Mouse (Mus musculus): Measurements from ENCODE around the gene Peak1. TPM values are rescaled to one million over a fixed set of nuclear protein-coding genes. Genes with fewer than 3 reads are reported as not detected.

Peak1 gene
- polyA plus RNA-seq, 1 experiment: 1.2 TPM

GRCm38 (mm10) chr9:56418738-56419239 is 922 bp upstream of the Peak1 start:
- peak overlapping the region; percentile 99 for H3K4me3 ChIP-seq (replicated peaks)
- H3K9me3 ChIP-seq: no peaks in the 10 kb centered on the region
- H3K36me3 ChIP-seq (replicated peaks; ENCODE audit: low read length): peaks cover 13% of the 10 kb centered on the region
- H3K27me3 ChIP-seq (replicated peaks): no peaks in the 10 kb centered on the region
- peak; percentile 77; the same call in 1 of the 2 replicates for TF ChIP-seq FLI1 (IDR thresholded peaks at IDR 0.05; ENCODE audit: low read length)
- TF ChIP-seq GATA1 (IDR thresholded peaks at IDR 0.05; ENCODE audit: borderline replicate concordance, low read length): no peak
- peaks cover 59% of the 10 kb centered on the region for H3K4me1 ChIP-seq

- H3K9me3 ChIP-seq: no peaks in the 10 kb centered on the region
- peaks cover 59% of the 10 kb centered on the region for H3K4me1 ChIP-seq
- peaks cover 10% of the 10 kb centered on the region for H3K36me3 ChIP-seq (replicated peaks; ENCODE audit: low read length)
- H3K27me3 ChIP-seq (replicated peaks): no peaks in the 10 kb centered on the region
- peak overlapping the region; percentile 99 for H3K4me3 ChIP-seq (replicated peaks)
- TF ChIP-seq FLI1 (IDR thresholded peaks at IDR 0.05; ENCODE audit: low read length): no peak
- TF ChIP-seq GATA1 (IDR thresholded peaks at IDR 0.05; ENCODE audit: borderline replicate concordance, low read length): no peak
Observed at GRCm38 (mm10) chr9:56417415-56417947, 386 bp downstream of the Peak1 start.

- no peak for TF ChIP-seq FLI1 (IDR thresholded peaks at IDR 0.05; ENCODE audit: low read length)
- TF ChIP-seq GATA1 (IDR thresholded peaks at IDR 0.05; ENCODE audit: borderline replicate concordance, low read length): no peak
- Histone ChIP-seq H3K36me3 (replicated peaks; ENCODE audit: low read length) (peaks cover 4% of the 10 kb centered on the region), H3K27me3 (replicated peaks) (no peaks in the 10 kb centered on the region), H3K9me3 (no peaks in the 10 kb centered on the region), H3K4me3 (replicated peaks) (no peak overlapping the region), H3K4me1 (peaks cover 47% of the 10 kb centered on the region)
Observed at GRCm38 (mm10) chr9:56415935-56416607, 1.8 kb downstream of the Peak1 start.

GRCm38 (mm10) chr9:56415393-56415792 is 2.5 kb downstream of the Peak1 start:
- TF ChIP-seq GATA1 (IDR thresholded peaks at IDR 0.05; ENCODE audit: borderline replicate concordance, low read length): no peak
- TF ChIP-seq FLI1 (IDR thresholded peaks at IDR 0.05; ENCODE audit: low read length): no peak
- Histone ChIP-seq H3K27me3 (replicated peaks) (no peaks in the 10 kb centered on the region), H3K36me3 (replicated peaks; ENCODE audit: low read length) (peaks cover 4% of the 10 kb centered on the region), H3K9me3 (no peaks in the 10 kb centered on the region), H3K4me1 (peaks cover 40% of the 10 kb centered on the region), H3K4me3 (replicated peaks) (no peak overlapping the region)

- H3K27me3 ChIP-seq (replicated peaks): no peaks in the 10 kb centered on the region
- TF ChIP-seq GATA1 (IDR thresholded peaks at IDR 0.05; ENCODE audit: borderline replicate concordance, low read length) (no peak), FLI1 (IDR thresholded peaks at IDR 0.05; ENCODE audit: low read length) (no peak)
Observed at GRCm38 (mm10) chr9:56414322-56414721, 3.5 kb downstream of the Peak1 start.

GRCm38 (mm10) chr9:56412716-56413115 is 5.2 kb downstream of the Peak1 start:
- H3K9me3 ChIP-seq: no peaks in the 10 kb centered on the region
- no peaks in the 10 kb centered on the region for H3K27me3 ChIP-seq (replicated peaks)
- no peak overlapping the region for H3K4me3 ChIP-seq (replicated peaks)
- H3K36me3 ChIP-seq (replicated peaks; ENCODE audit: low read length): peaks cover 8% of the 10 kb centered on the region
- peaks cover 35% of the 10 kb centered on the region for H3K4me1 ChIP-seq
- TF ChIP-seq FLI1 (IDR thresholded peaks at IDR 0.05; ENCODE audit: low read length) (no peak), GATA1 (IDR thresholded peaks at IDR 0.05; ENCODE audit: borderline replicate concordance, low read length) (no peak)

More at GRCm38 (mm10) chr9:56414322-56414721, 3.5 kb downstream of the Peak1 start:
- Histone ChIP-seq H3K4me1 (peaks cover 35% of the 10 kb centered on the region), H3K9me3 (no peaks in the 10 kb centered on the region), H3K36me3 (replicated peaks; ENCODE audit: low read length) (peaks cover 8% of the 10 kb centered on the region), H3K4me3 (replicated peaks) (no peak overlapping the region)

- no peak overlapping the region for H3K4me3 ChIP-seq (replicated peaks)
- peaks cover 8% of the 10 kb centered on the region for H3K36me3 ChIP-seq (replicated peaks; ENCODE audit: low read length)
- TF ChIP-seq GATA1 (IDR thresholded peaks at IDR 0.05; ENCODE audit: borderline replicate concordance, low read length): no peak
- no peak for TF ChIP-seq FLI1 (IDR thresholded peaks at IDR 0.05; ENCODE audit: low read length)
- H3K4me1 ChIP-seq: peaks cover 12% of the 10 kb centered on the region
- H3K9me3 ChIP-seq: no peaks in the 10 kb centered on the region
- H3K27me3 ChIP-seq (replicated peaks): no peaks in the 10 kb centered on the region
Observed at GRCm38 (mm10) chr9:56409928-56410327, 7.9 kb downstream of the Peak1 start.

- Histone ChIP-seq H3K9me3 (no peaks in the 10 kb centered on the region), H3K27me3 (replicated peaks) (no peaks in the 10 kb centered on the region), H3K36me3 (replicated peaks; ENCODE audit: low read length) (no peaks in the 10 kb centered on the region), H3K4me3 (replicated peaks) (no peak overlapping the region), H3K4me1 (peaks cover 17% of the 10 kb centered on the region)
- TF ChIP-seq FLI1 (IDR thresholded peaks at IDR 0.05; ENCODE audit: low read length) (no peak), GATA1 (IDR thresholded peaks at IDR 0.05; ENCODE audit: borderline replicate concordance, low read length) (no peak)
Observed at GRCm38 (mm10) chr9:56404619-56405018, 13.2 kb downstream of the Peak1 start.

- Histone ChIP-seq H3K36me3 (replicated peaks; ENCODE audit: low read length) (peaks cover 3% of the 10 kb centered on the region), H3K4me3 (replicated peaks) (no peak overlapping the region), H3K4me1 (peaks cover 72% of the 10 kb centered on the region), H3K27me3 (replicated peaks) (no peaks in the 10 kb centered on the region), H3K9me3 (no peaks in the 10 kb centered on the region)
- TF ChIP-seq GATA1 (IDR thresholded peaks at IDR 0.05; ENCODE audit: borderline replicate concordance, low read length) (no peak), FLI1 (IDR thresholded peaks at IDR 0.05; ENCODE audit: low read length) (no peak)
Observed at GRCm38 (mm10) chr9:56396306-56396705, 21.6 kb downstream of the Peak1 start.

GRCm38 (mm10) chr9:56392857-56393256 is 25.0 kb downstream of the Peak1 start:
- TF ChIP-seq FLI1 (IDR thresholded peaks at IDR 0.05; ENCODE audit: low read length) (no peak), GATA1 (IDR thresholded peaks at IDR 0.05; ENCODE audit: borderline replicate concordance, low read length) (no peak)
- H3K4me3 ChIP-seq (replicated peaks): no peak overlapping the region
- H3K4me1 ChIP-seq: peaks cover 58% of the 10 kb centered on the region
- no peaks in the 10 kb centered on the region for H3K9me3 ChIP-seq
- H3K27me3 ChIP-seq (replicated peaks): no peaks in the 10 kb centered on the region
- H3K36me3 ChIP-seq (replicated peaks; ENCODE audit: low read length): peaks cover 5% of the 10 kb centered on the region
